Mouse (Mus musculus): ENCODE measurements around the gene Kif22. TPM values are rescaled to one million over a fixed set of nuclear protein-coding genes. Genes with fewer than 3 reads are reported as not detected.
"Not testable (repeated sequence)": the region's sequence is repeated elsewhere in the genome, so short reads cannot be mapped to it uniquely, and the experiment has no call there.

Gene Kif22
- 20.3 and 24.6 TPM in 2 replicates for polyA plus RNA-seq (2014; fragmentation: Nextera tagmentation; extraction: Ambion mirVana)

DNA sequence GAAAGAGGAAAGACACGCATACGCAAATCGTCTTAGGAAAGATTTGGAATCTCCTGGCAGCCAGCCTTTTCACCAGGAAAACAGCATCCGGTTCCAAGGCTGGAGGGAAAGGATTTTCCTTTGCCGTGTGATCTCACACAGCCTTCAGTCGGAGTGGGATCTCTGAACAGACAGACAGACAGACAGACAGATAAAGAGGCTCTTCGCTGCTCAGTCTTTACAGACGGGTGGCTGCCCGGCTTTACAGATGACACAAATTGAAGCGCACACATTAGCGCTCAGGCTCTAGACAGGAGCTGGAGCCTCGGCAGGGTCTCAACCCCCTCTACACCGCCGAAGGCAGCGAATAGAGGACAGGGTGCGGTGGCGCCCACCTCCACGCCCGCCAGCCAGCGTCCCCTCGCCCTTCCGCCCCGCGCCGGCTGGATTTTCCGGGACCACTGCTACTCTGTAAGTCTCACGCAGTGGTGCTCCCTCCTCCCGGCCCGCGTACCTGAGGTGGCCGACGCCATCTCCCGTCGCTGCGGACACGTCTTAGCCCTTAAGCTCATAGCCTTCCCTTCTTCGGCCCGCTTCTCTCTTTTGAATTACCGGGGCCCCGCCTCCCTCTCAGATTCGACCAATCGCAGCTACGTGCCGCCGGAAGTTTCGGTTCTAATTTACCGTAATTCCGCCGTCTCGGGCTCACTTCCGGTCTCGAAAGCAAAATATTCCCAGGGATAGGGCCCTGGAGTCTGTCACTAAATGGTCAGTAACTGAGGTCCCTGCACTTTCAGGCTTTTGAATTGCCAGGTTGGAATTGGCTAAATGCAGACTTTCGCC, at the start of gene Kif22:
Kif22 (minus strand) TSS at position 621 of the 822 bp plus-strand sequence.
- peak within 1 kb of the TSS; percentile 77 for H3K27ac ChIP-seq
- peak within 1 kb of the TSS; percentile 68 for H3K4me3 ChIP-seq (replicated peaks; ENCODE audit: low read length)
- no peaks in the 10 kb centered on the region for H3K27me3 ChIP-seq (ENCODE audit: control insufficient read depth, insufficient read depth, low read length)
- WGBS, result under 1% methylated on average over 52 of the region's 53 CpGs
- no peaks in the 10 kb centered on the region for H3K9me3 ChIP-seq (ENCODE audit: control insufficient read depth, low read length)
- ATAC-seq (ENCODE audit: low FRiP score) (peak; percentile 84), DNase-seq (ENCODE audit: low spot score) (peak; percentile 92)
- peak within 1 kb of the TSS; percentile 92 for H3K4me2 ChIP-seq (replicated peaks)
- H3K4me1 ChIP-seq (replicated peaks; ENCODE audit: control insufficient read depth, insufficient read depth, low read length), result peaks cover 10% of the 10 kb centered on the region; the same call in 1 of the 2 replicates
- no peaks in the 10 kb centered on the region for H3K36me3 ChIP-seq (replicated peaks; ENCODE audit: control insufficient read depth, insufficient read depth)
- H3K9ac ChIP-seq, result peak within 1 kb of the TSS; percentile 67

DNA sequence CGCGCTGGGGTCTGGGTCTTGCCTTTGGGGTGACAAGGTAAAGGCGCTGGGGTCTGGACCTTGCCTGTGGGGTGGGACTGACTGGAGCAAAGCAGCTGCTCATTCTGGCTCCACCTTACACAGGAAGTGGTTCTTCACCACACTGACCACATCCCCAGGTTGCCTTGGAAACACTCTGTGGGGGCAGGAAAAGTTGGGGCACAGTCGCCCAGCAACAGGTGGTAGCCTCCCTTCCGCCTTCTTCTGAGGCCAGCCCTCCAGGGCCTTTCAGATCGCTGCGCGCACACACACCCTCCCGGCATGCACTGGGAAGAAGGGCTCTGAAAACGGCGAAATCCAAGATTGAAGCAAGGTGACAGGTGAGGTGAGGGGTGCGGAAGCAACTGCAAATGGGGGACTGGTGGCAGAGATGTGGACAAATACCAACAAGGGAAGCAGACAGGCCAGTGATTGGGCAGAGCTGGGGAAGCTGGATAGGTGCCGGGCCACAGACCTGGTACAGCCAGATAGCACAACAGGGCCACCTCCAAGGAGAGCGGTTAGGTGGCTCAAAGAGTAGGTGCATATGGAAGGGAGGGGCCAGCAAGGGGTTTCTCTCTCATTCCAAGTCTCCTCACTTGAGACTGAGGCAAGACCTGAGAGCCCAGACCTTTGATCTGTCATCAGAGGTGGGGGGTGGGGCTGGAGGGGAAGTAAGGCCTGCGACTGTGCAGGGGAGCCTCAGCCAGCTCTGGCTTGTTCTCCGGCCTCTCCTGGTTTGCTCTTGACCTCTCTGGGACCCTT, 49.0 kb upstream of the Kif22 start, which contains the start of gene AI467606:
AI467606 (plus strand) TSS at position 246 of the 783 bp plus-strand sequence.
- ATAC-seq (ENCODE audit: low FRiP score) (no peak), DNase-seq (ENCODE audit: low spot score) (no peak)
- H3K4me2 ChIP-seq (replicated peaks), result no peak within 1 kb of the TSS; the same call in 1 of the 2 replicates
- H3K27ac ChIP-seq, result no peak within 1 kb of the TSS
- no peak within 1 kb of the TSS for H3K9ac ChIP-seq
- WGBS, result 79% methylated on average over 16 of the region's 16 CpGs
- H3K36me3 ChIP-seq (replicated peaks; ENCODE audit: control insufficient read depth, insufficient read depth), result no peaks in the 10 kb centered on the region
- H3K4me1 ChIP-seq (replicated peaks; ENCODE audit: control insufficient read depth, insufficient read depth, low read length), result no peaks in the 10 kb centered on the region
- no peaks in the 10 kb centered on the region for H3K9me3 ChIP-seq (ENCODE audit: control insufficient read depth, low read length)
- no peak within 1 kb of the TSS for H3K4me3 ChIP-seq (replicated peaks; ENCODE audit: low read length)
- H3K27me3 ChIP-seq (ENCODE audit: control insufficient read depth, insufficient read depth, low read length), result no peaks in the 10 kb centered on the region

DNA sequence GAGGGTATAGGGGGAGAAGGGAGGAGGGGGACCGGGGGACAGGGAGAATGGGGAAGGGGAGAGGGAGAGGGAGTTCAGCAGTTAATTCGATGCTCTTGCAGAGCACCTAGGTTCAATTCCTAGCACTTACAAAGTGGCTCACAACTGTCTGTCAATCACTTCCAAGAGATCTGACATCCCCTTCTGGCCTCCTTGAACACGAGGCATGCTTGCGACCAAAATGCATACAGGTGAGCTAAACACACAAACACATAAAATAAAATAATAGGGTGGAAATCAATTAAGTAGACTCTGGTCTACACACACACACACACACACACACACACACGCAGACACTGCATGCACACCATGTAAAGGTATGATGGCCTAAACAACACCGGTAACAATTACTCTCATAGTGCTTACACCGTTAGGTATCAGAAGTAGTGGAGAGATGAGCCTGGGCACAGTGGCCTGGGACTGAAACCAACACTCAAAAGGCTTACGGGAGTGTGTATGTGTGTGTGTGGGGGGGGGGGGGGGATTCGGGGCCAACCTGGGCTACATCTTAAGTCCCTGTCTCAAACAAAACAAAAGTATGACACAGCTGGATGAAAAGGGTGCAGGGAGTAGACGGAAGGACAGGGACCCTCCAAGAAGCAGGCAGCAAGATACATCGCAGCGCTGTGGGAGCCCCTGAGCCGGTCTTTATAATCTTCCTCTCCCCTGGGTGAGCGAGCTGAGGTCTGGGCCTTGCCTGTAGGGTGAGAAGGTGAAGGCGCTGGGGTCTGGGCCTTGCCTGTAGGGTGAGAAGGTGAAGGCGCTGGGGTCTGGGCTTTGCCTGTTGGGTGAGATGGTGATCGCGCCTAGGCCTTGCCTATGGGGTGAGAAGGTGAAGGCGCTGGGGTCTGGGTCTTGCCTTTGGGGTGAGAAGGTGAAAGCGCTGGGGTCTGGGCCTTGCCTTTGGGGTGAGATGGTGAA, 48.2 kb upstream of the Kif22 start:
- no peak overlapping the region for H3K27ac ChIP-seq
- no peaks in the 10 kb centered on the region for H3K36me3 ChIP-seq (replicated peaks; ENCODE audit: control insufficient read depth, insufficient read depth)
- ATAC-seq (ENCODE audit: low FRiP score) (no peak), DNase-seq (ENCODE audit: low spot score) (no peak)
- no peaks in the 10 kb centered on the region for H3K27me3 ChIP-seq (ENCODE audit: control insufficient read depth, insufficient read depth, low read length)
- no peaks in the 10 kb centered on the region for H3K9me3 ChIP-seq (ENCODE audit: control insufficient read depth, low read length)
- no peak overlapping the region for H3K4me3 ChIP-seq (replicated peaks; ENCODE audit: low read length)
- H3K4me2 ChIP-seq (replicated peaks), result no peak overlapping the region
- H3K9ac ChIP-seq, result no peak overlapping the region
- WGBS, result 88% methylated on average over 20 of the region's 20 CpGs
- no peaks in the 10 kb centered on the region for H3K4me1 ChIP-seq (replicated peaks; ENCODE audit: control insufficient read depth, insufficient read depth, low read length)

DNA sequence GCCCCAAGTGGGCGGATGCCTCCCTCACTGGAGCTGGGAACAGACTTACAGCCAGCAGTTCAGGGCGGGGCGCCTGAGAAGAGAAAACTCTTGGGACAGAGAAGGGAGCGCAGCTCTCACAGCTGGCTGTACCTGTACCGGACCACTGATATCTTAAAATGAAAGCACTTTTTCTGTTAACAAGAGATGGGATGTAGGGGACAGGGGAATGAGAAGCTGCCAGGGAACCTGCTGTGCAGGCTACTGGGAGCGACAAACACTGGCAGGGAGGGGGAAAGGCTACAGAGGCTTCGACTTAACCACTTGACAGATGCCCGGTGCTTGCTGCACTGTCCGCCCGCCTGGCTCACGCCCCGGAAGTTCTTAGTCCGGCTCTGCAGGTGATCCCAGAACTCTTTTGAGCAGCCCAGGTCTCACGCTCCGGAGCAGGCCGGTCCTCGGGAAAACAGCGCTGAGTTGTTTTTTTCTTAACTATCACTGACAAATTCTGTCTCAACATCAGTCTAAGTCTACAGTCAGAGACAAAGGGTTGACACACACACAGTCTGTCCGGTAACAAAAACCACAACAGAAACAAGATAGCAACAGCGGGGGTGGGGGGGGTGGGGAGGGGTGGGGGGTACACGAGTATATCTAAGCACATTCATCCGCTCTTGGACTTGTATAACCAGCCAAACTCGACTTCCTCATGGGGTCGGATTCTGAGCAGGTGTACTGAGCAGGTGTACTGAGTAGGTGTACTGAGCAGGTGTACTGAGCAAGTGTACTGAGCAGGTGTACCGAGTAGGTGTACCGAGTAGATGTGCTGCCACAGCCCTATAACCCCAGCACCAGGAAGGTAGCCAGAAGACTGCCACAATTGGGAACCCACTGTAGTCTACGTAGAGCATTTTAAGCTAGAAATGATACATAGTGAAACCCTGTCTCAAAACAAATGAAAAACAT, 46.9 kb upstream of the Kif22 start:
- no peaks in the 10 kb centered on the region for H3K9me3 ChIP-seq (ENCODE audit: control insufficient read depth, low read length)
- H3K27ac ChIP-seq, result no peak overlapping the region
- ATAC-seq (ENCODE audit: low FRiP score) (no peak), DNase-seq (ENCODE audit: low spot score) (no peak)
- H3K4me3 ChIP-seq (replicated peaks; ENCODE audit: low read length), result 0 out of 2 replicates have a peak overlapping the region, but pooled peaks have one; percentile 5
- 21% methylated on average over 27 of the region's 27 CpGs for WGBS
- H3K36me3 ChIP-seq (replicated peaks; ENCODE audit: control insufficient read depth, insufficient read depth), result no peaks in the 10 kb centered on the region
- H3K4me1 ChIP-seq (replicated peaks; ENCODE audit: control insufficient read depth, insufficient read depth, low read length), result no peaks in the 10 kb centered on the region
- peak overlapping the region; percentile 52 for H3K4me2 ChIP-seq (replicated peaks)
- peak overlapping the region; percentile 47; the same call in 1 of the 2 replicates for H3K9ac ChIP-seq
- no peaks in the 10 kb centered on the region for H3K27me3 ChIP-seq (ENCODE audit: control insufficient read depth, insufficient read depth, low read length)

DNA sequence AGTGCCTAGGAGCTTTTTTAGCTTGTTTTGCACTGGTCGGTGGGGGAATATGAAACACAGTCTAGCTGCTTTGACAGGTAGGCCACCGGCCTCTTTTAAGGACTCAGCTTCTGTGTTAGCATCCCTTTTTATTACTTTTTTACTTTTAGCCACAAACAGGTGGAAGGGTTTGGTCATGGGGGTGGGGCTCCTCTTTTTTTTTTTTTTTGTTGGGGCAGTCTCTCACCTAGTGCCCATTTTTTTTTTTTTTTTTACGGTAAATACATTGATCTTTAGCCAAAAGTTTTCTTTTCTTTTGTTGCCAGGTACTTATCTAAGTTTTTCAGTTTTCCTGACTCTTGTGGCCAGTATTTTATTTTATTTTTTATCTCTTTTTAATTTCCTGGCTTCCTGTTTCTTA, 45.8 kb upstream of the Kif22 start:
- ATAC-seq (ENCODE audit: low FRiP score) (no peak), DNase-seq (ENCODE audit: low spot score) (no peak)
- 82% methylated on average over 3 of the region's 3 CpGs for WGBS
- H3K9me3 ChIP-seq (ENCODE audit: control insufficient read depth, low read length), result no peaks in the 10 kb centered on the region
- no peak overlapping the region for H3K4me3 ChIP-seq (replicated peaks; ENCODE audit: low read length)
- no peak overlapping the region for H3K27ac ChIP-seq
- H3K36me3 ChIP-seq (replicated peaks; ENCODE audit: control insufficient read depth, insufficient read depth), result no peaks in the 10 kb centered on the region
- H3K4me2 ChIP-seq (replicated peaks), result no peak overlapping the region
- no peak overlapping the region for H3K9ac ChIP-seq
- H3K27me3 ChIP-seq (ENCODE audit: control insufficient read depth, insufficient read depth, low read length), result no peaks in the 10 kb centered on the region
- no peaks in the 10 kb centered on the region for H3K4me1 ChIP-seq (replicated peaks; ENCODE audit: control insufficient read depth, insufficient read depth, low read length)

DNA sequence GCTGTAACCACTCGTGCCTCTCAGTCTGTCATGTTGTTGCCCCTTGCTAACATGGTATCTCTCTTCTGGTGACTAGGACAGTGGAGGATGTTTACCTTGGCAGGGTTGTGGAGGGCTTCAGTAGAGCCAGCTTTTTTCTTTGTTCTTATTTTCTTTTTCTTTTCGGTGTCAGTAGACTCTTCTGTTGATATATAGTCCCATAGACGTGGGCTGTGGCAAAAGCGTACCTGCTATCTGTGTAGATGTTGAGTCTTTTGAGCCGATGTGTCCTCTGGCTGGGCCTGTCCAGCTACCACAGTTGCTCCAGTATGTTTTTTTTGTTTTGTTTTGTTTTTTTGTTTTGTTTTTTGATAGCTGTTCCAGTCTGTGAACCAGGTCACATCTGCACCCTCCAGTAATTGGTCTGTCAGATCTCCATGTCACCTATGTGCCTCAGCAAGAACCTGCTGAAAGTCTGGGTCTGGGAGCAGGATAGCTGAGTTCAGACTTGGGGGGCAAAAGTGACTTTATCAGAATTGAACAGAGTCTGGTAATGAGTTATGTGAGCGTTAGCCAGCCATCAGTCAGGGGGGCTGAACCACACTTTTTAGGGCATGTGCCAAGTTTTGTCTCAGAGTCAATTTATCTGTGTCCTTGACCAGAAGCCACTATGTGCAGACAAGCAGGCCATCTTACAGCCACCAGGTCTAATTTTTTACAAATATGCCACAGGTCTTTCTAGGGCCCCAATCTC, 45.2 kb upstream of the Kif22 start, which contains the start of gene Zg16:
Zg16 (minus strand) TSS at position 51 of the 733 bp plus-strand sequence.
- H3K27ac ChIP-seq; H3K9me3 ChIP-seq (ENCODE audit: control insufficient read depth, low read length); H3K27me3 ChIP-seq (ENCODE audit: control insufficient read depth, insufficient read depth, low read length); H3K4me2 ChIP-seq (replicated peaks); ATAC-seq (ENCODE audit: low FRiP score); H3K36me3 ChIP-seq (replicated peaks; ENCODE audit: control insufficient read depth, insufficient read depth); H3K9ac ChIP-seq; DNase-seq (ENCODE audit: low spot score); H3K4me3 ChIP-seq (replicated peaks; ENCODE audit: low read length); H3K4me1 ChIP-seq (replicated peaks; ENCODE audit: control insufficient read depth, insufficient read depth, low read length): not testable (repeated sequence)
- 84% methylated on average over 6 of the region's 6 CpGs for WGBS

DNA sequence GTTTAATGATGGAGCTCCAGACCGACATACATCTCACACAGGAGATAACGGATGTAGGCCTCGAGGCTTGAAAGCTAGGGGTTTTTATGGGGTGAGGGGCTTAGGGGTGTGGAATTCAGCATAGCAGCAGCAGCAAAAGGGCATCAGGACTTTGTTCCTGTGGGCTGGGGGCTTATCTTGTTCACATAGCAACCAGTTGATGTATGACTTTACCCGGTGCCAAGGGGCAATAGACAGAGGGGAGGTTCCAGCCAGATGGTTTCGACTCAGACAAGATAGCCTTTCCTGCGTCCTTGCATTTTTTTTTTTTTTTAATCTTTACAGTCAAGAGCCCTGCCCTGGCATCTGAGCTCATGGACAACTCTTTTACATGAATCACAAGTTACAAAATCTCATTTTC, 43.5 kb upstream of the Kif22 start:
- H3K27ac ChIP-seq; H3K9me3 ChIP-seq (ENCODE audit: control insufficient read depth, low read length); H3K4me3 ChIP-seq (replicated peaks; ENCODE audit: low read length); H3K36me3 ChIP-seq (replicated peaks; ENCODE audit: control insufficient read depth, insufficient read depth); DNase-seq (ENCODE audit: low spot score); H3K27me3 ChIP-seq (ENCODE audit: control insufficient read depth, insufficient read depth, low read length); H3K4me1 ChIP-seq (replicated peaks; ENCODE audit: control insufficient read depth, insufficient read depth, low read length); H3K9ac ChIP-seq; H3K4me2 ChIP-seq (replicated peaks); ATAC-seq (ENCODE audit: low FRiP score): not testable (repeated sequence)
- 75% methylated on average over 6 of the region's 6 CpGs for WGBS

Measured in hindbrain, embryonic 14.5 days (tissue).